Mouse (Mus musculus): ENCODE data around the gene Crbn.
A peak's percentile ranks its signal among the peaks of the same experiment; 100 is the strongest.

DNA sequence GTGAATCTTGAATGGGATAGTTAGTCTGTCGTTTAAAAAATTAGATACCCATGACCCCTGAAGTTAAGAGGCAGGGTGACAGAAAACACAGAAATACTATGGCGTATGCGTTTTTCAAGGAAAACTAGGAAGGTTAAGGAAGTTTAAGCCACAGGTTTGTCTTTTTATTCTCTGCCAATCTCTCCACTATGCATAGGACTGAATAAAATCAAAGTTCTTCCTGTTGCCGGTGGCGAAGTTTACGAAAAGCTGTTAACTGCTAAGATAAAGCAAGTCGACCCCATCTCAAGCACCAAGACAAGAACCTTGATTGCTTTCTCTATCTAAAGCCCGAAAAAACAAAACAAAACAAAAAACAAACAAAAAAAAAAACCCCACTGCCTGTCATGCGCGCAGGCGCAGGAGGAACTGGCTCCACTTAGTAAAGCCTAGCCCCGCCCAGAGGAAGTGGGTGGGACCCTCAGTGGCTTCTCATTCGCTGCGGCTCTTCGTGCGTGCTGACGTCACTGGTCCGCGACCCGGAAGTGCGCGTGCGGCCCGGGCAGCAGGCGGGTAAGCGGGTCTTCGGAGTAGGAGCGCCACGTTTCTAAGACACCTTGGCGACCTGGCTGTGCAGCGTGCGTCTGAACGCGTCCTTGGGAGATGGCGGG, 31.1 kb downstream of the Crbn start, which contains the start of gene Trnt1:
- no peak for TF ChIP-seq CTCF (IDR thresholded peaks at IDR 0.05; ENCODE audit: extremely low read depth, insufficient read depth, insufficient read length, insufficient replicate concordance)
- peak; percentile 82 for TF ChIP-seq POLR2A (IDR thresholded peaks at IDR 0.05; ENCODE audit: low read depth, low read length)
